Mouse (Mus musculus): ENCODE data around the gene Myo1d. TPM values are rescaled to one million over a fixed set of nuclear protein-coding genes. Genes with fewer than 3 reads are reported as not detected.

The Myo1d gene
- polyA plus RNA-seq, 1 experiment from 2014 or later = 3.3 TPM

- H3K36me3 ChIP-seq (ENCODE audit: control insufficient read depth, insufficient read depth, low read length) = no peaks in the 10 kb centered on the region
- H3K27me3 ChIP-seq (ENCODE audit: control insufficient read depth, insufficient read depth, low read length) = no peaks in the 10 kb centered on the region
- DNase-seq (ENCODE audit: low spot score) = no peak
- 65% methylated on average over 7 of the region's 7 CpGs for WGBS
- no peak overlapping the region for H3K4me2 ChIP-seq (ENCODE audit: low read depth, low read length, severe bottlenecking)
- no peak overlapping the region for H3K9ac ChIP-seq (ENCODE audit: low read length)
- H3K9me3 ChIP-seq (ENCODE audit: control insufficient read depth, low read length) = no peaks in the 10 kb centered on the region
- no peak overlapping the region for H3K27ac ChIP-seq (ENCODE audit: low read depth, low read length)
- no peak for ATAC-seq (replicated peaks; ENCODE audit: low FRiP score)
- H3K4me1 ChIP-seq (replicated peaks; ENCODE audit: control insufficient read depth, insufficient read depth, low read length) = no peaks in the 10 kb centered on the region
- no peak overlapping the region for H3K4me3 ChIP-seq (ENCODE audit: low read depth, low read length)
Observed at GRCm38 (mm10) chr11:80789647-80790240, 9.9 kb upstream of the Myo1d start.

- 86% methylated on average over 5 of the region's 5 CpGs for WGBS
- no peak for DNase-seq (ENCODE audit: low spot score)
Observed at GRCm38 (mm10) chr11:80785672-80786071, 5.8 kb upstream of the Myo1d start.

GRCm38 (mm10) chr11:80784294-80784743 lies 4.5 kb upstream of the Myo1d start:
- H3K36me3 ChIP-seq (ENCODE audit: control insufficient read depth, insufficient read depth, low read length) = no peaks in the 10 kb centered on the region
- H3K9ac ChIP-seq (ENCODE audit: low read length) = no peak overlapping the region
- no peak overlapping the region for H3K27ac ChIP-seq (ENCODE audit: low read depth, low read length)
- no peak overlapping the region for H3K4me2 ChIP-seq (ENCODE audit: low read depth, low read length, severe bottlenecking)
- H3K27me3 ChIP-seq (ENCODE audit: control insufficient read depth, insufficient read depth, low read length) = peaks cover 4% of the 10 kb centered on the region
- peaks cover 4% of the 10 kb centered on the region; the same call in 1 of the 2 replicates for H3K4me1 ChIP-seq (replicated peaks; ENCODE audit: control insufficient read depth, insufficient read depth, low read length)
- no peak overlapping the region for H3K4me3 ChIP-seq (ENCODE audit: low read depth, low read length)
- WGBS = 71% methylated on average over 3 of the region's 3 CpGs
- H3K9me3 ChIP-seq (ENCODE audit: control insufficient read depth, low read length) = no peaks in the 10 kb centered on the region
- ATAC-seq (replicated peaks; ENCODE audit: low FRiP score) = no peak
- no peak for DNase-seq (ENCODE audit: low spot score)

More at GRCm38 (mm10) chr11:80785672-80786071, 5.8 kb upstream of the Myo1d start:
- Histone ChIP-seq H3K27ac (ENCODE audit: low read depth, low read length) (no peak overlapping the region), H3K9ac (ENCODE audit: low read length) (no peak overlapping the region), H3K4me2 (ENCODE audit: low read depth, low read length, severe bottlenecking) (no peak overlapping the region), H3K4me1 (replicated peaks; ENCODE audit: control insufficient read depth, insufficient read depth, low read length) (no peaks in the 10 kb centered on the region), H3K9me3 (ENCODE audit: control insufficient read depth, low read length) (no peaks in the 10 kb centered on the region), H3K27me3 (ENCODE audit: control insufficient read depth, insufficient read depth, low read length) (no peaks in the 10 kb centered on the region), H3K36me3 (ENCODE audit: control insufficient read depth, insufficient read depth, low read length) (no peaks in the 10 kb centered on the region), H3K4me3 (ENCODE audit: low read depth, low read length) (no peak overlapping the region)
- no peak for ATAC-seq (replicated peaks; ENCODE audit: low FRiP score)

- 85% methylated on average over 7 of the region's 7 CpGs for WGBS
- H3K4me3 ChIP-seq (ENCODE audit: low read depth, low read length) = no peak overlapping the region
- H3K36me3 ChIP-seq (ENCODE audit: control insufficient read depth, insufficient read depth, low read length) = no peaks in the 10 kb centered on the region
- H3K4me1 ChIP-seq (replicated peaks; ENCODE audit: control insufficient read depth, insufficient read depth, low read length) = peaks cover 6% of the 10 kb centered on the region; the same call in 1 of the 2 replicates
- ATAC-seq (replicated peaks; ENCODE audit: low FRiP score) = no peak
- no peak overlapping the region for H3K27ac ChIP-seq (ENCODE audit: low read depth, low read length)
- H3K27me3 ChIP-seq (ENCODE audit: control insufficient read depth, insufficient read depth, low read length) = peaks cover 6% of the 10 kb centered on the region
- DNase-seq (ENCODE audit: low spot score) = no peak
- no peak overlapping the region for H3K9ac ChIP-seq (ENCODE audit: low read length)
- H3K9me3 ChIP-seq (ENCODE audit: control insufficient read depth, low read length) = no peaks in the 10 kb centered on the region
- no peak overlapping the region for H3K4me2 ChIP-seq (ENCODE audit: low read depth, low read length, severe bottlenecking)
Observed at GRCm38 (mm10) chr11:80783460-80783859, 3.6 kb upstream of the Myo1d start.

- H3K4me1 ChIP-seq (replicated peaks; ENCODE audit: control insufficient read depth, insufficient read depth, low read length) = peaks cover 6% of the 10 kb centered on the region; the same call in 1 of the 2 replicates
- ATAC-seq (replicated peaks; ENCODE audit: low FRiP score) (no peak), DNase-seq (ENCODE audit: low spot score) (no peak)
- peaks cover 10% of the 10 kb centered on the region for H3K27me3 ChIP-seq (ENCODE audit: control insufficient read depth, insufficient read depth, low read length)
- H3K36me3 ChIP-seq (ENCODE audit: control insufficient read depth, insufficient read depth, low read length) = no peaks in the 10 kb centered on the region
- WGBS = 95% methylated on average over 2 of the region's 2 CpGs
- H3K4me3 ChIP-seq (ENCODE audit: low read depth, low read length) = no peak overlapping the region
- no peaks in the 10 kb centered on the region for H3K9me3 ChIP-seq (ENCODE audit: control insufficient read depth, low read length)
- H3K27ac ChIP-seq (ENCODE audit: low read depth, low read length) = no peak overlapping the region
- H3K4me2 ChIP-seq (ENCODE audit: low read depth, low read length, severe bottlenecking) = no peak overlapping the region
- no peak overlapping the region for H3K9ac ChIP-seq (ENCODE audit: low read length)
Observed at GRCm38 (mm10) chr11:80781535-80781934, 1.7 kb upstream of the Myo1d start.

GRCm38 (mm10) chr11:80778916-80779526 lies 804 bp downstream of the Myo1d start:
- Histone ChIP-seq H3K27ac (ENCODE audit: low read depth, low read length) (no peak overlapping the region), H3K4me1 (replicated peaks; ENCODE audit: control insufficient read depth, insufficient read depth, low read length) (peaks cover 6% of the 10 kb centered on the region; the same call in 1 of the 2 replicates), H3K9ac (ENCODE audit: low read length) (peak overlapping the region; percentile 59), H3K4me2 (ENCODE audit: low read depth, low read length, severe bottlenecking) (peak overlapping the region; percentile 90), H3K27me3 (ENCODE audit: control insufficient read depth, insufficient read depth, low read length) (peaks cover 10% of the 10 kb centered on the region), H3K9me3 (ENCODE audit: control insufficient read depth, low read length) (no peaks in the 10 kb centered on the region), H3K4me3 (ENCODE audit: low read depth, low read length) (peak overlapping the region; percentile 64), H3K36me3 (ENCODE audit: control insufficient read depth, insufficient read depth, low read length) (no peaks in the 10 kb centered on the region)
- no peak for DNase-seq (ENCODE audit: low spot score)
- peak; percentile 42; the same call in 1 of the 2 replicates for ATAC-seq (replicated peaks; ENCODE audit: low FRiP score)
- 5% methylated on average over 18 of the region's 18 CpGs for WGBS

GRCm38 (mm10) chr11:80778157-80778556 lies 1.7 kb downstream of the Myo1d start:
- H3K4me2 ChIP-seq (ENCODE audit: low read depth, low read length, severe bottlenecking) = no peak overlapping the region
- DNase-seq (ENCODE audit: low spot score) (no peak), ATAC-seq (replicated peaks; ENCODE audit: low FRiP score) (no peak)
- no peaks in the 10 kb centered on the region for H3K36me3 ChIP-seq (ENCODE audit: control insufficient read depth, insufficient read depth, low read length)
- no peak overlapping the region for H3K4me3 ChIP-seq (ENCODE audit: low read depth, low read length)
- 76% methylated on average over 6 of the region's 6 CpGs for WGBS
- no peak overlapping the region for H3K9ac ChIP-seq (ENCODE audit: low read length)
- H3K27me3 ChIP-seq (ENCODE audit: control insufficient read depth, insufficient read depth, low read length) = peaks cover 10% of the 10 kb centered on the region
- no peaks in the 10 kb centered on the region for H3K9me3 ChIP-seq (ENCODE audit: control insufficient read depth, low read length)
- H3K27ac ChIP-seq (ENCODE audit: low read depth, low read length) = no peak overlapping the region
- H3K4me1 ChIP-seq (replicated peaks; ENCODE audit: control insufficient read depth, insufficient read depth, low read length) = peaks cover 6% of the 10 kb centered on the region; the same call in 1 of the 2 replicates

GRCm38 (mm10) chr11:80777708-80778107 lies 2.1 kb downstream of the Myo1d start:
- Histone ChIP-seq H3K4me2 (ENCODE audit: low read depth, low read length, severe bottlenecking) (no peak overlapping the region), H3K4me3 (ENCODE audit: low read depth, low read length) (no peak overlapping the region), H3K27me3 (ENCODE audit: control insufficient read depth, insufficient read depth, low read length) (peaks cover 10% of the 10 kb centered on the region), H3K9me3 (ENCODE audit: control insufficient read depth, low read length) (no peaks in the 10 kb centered on the region), H3K36me3 (ENCODE audit: control insufficient read depth, insufficient read depth, low read length) (no peaks in the 10 kb centered on the region), H3K9ac (ENCODE audit: low read length) (no peak overlapping the region), H3K27ac (ENCODE audit: low read depth, low read length) (no peak overlapping the region), H3K4me1 (replicated peaks; ENCODE audit: control insufficient read depth, insufficient read depth, low read length) (peaks cover 6% of the 10 kb centered on the region; the same call in 1 of the 2 replicates)
- DNase-seq (ENCODE audit: low spot score) (no peak), ATAC-seq (replicated peaks; ENCODE audit: low FRiP score) (no peak)
- 87% methylated on average over 2 of the region's 2 CpGs for WGBS
